Comparison of ENCODE assay signal across 23 mouse cellular contexts in genomic region chr13:111668016-111668415, GRCm38 (mm10). TPM values are rescaled to one million over a fixed set of nuclear protein-coding genes. Genes with fewer than 3 reads are reported as not detected.
DNase-seq lines count a peak whose midpoint lies in the region; ATAC-seq lines count a peak whose summit lies in the region.
"Had no signal": no experiment of that assay in that cellular context is flagged by ENCODE, and none has a peak within 500 bp of the region (broad histone marks: within the 10 kb centered on the region; RNA-seq: fewer than 3 reads in every experiment).

No protein-coding gene starts in this region.

- 86% methylated on average over 7 of the region's 7 CpGs for whole genome bisulfite sequencing in heart, embryonic 10.5 days

- no peaks in the 10 kb centered on the region for H3K27me3 ChIP-seq in heart, embryonic 10.5 days (ENCODE audit: insufficient read depth, poor library complexity, severe bottlenecking)
- H3K27me3 ChIP-seq: CH12.LX; embryonic facial prominence, embryonic 12.5 days; forebrain, embryonic 13.5 days; forebrain, embryonic 15.5 days had no signal

- DNase-seq in adrenal gland, adult (ENCODE audit: inconsistent age in 2 of 2, low spot score in 1 of 2): peak; percentile 9 to 60
- DNase-seq in adrenal gland, adult 8-10 months: no peak
- peak; percentile 7 for DNase-seq in heart, adult 11 months
- no peak for DNase-seq in heart, embryonic 10.5 days (ENCODE audit: low spot score)
- DNase-seq in ovary, adult 18-20 months (ENCODE audit: low spot score): peak; percentile 31
- no peak for DNase-seq in ovary, postnatal 36 days (ENCODE audit: low spot score)
- no peak for DNase-seq in c-Kit-positive CD71-positive TER-119-positive erythroid progenitor cells, embryonic 14.5 days (ENCODE audit: low spot score)
- DNase-seq: adrenal gland, postnatal 10 days; B cell, adult 2 months; cerebellum, adult 11-12 months; cerebellum, adult 2 months; cerebellum, adult 9-10 months; cerebellum, postnatal 10 days; cerebellum, postnatal 25 days; forebrain, postnatal 0 days had no signal

- 0 out of 2 replicates have a peak, but pooled peaks have one; percentile 26 for ATAC-seq in megakaryocyte-erythroid progenitor cell, adult 5-6 weeks (replicated peaks; ENCODE audit: low FRiP score, low TSS enrichment, poor library complexity, severe bottlenecking)
- ATAC-seq: CD4-positive, CD25-positive, alpha-beta regulatory T cell, adult 4 months; forebrain, embryonic 13.5 days; forebrain, embryonic 15.5 days; forebrain, postnatal 0 days had no signal

- H3K4me1 ChIP-seq in heart, embryonic 10.5 days: no peaks in the 10 kb centered on the region
- H3K4me1 ChIP-seq: embryonic facial prominence, embryonic 10.5 days; embryonic facial prominence, embryonic 12.5 days; forebrain, embryonic 13.5 days; forebrain, embryonic 15.5 days had no signal

- no peak overlapping the region for H3K4me3 ChIP-seq in heart, embryonic 10.5 days
- H3K4me3 ChIP-seq: embryonic facial prominence, embryonic 10.5 days; embryonic facial prominence, embryonic 12.5 days; forebrain, embryonic 13.5 days; forebrain, embryonic 15.5 days had no signal

- H3K27ac ChIP-seq in heart, embryonic 10.5 days: no peak overlapping the region
- H3K27ac ChIP-seq: embryonic facial prominence, embryonic 10.5 days; embryonic facial prominence, embryonic 12.5 days; forebrain, embryonic 13.5 days; forebrain, embryonic 15.5 days had no signal

- no peaks in the 10 kb centered on the region for H3K9me3 ChIP-seq in heart, embryonic 10.5 days
- H3K9me3 ChIP-seq: embryonic facial prominence, embryonic 10.5 days; embryonic facial prominence, embryonic 12.5 days; forebrain, embryonic 13.5 days; forebrain, embryonic 15.5 days; G1E had no signal

- no peaks in the 10 kb centered on the region for H3K36me3 ChIP-seq in heart, embryonic 10.5 days
- H3K36me3 ChIP-seq: embryonic facial prominence, embryonic 10.5 days; embryonic facial prominence, embryonic 12.5 days; forebrain, embryonic 15.5 days; G1E had no signal

RNA-seq across cellular contexts. Expression of gene Mier3, which starts 12.8 kb away (rescaled TPM):
- total RNA-seq in adrenal gland, adult 8-10 months (2022): 10 to 100 TPM; 35.1 to 49.7 (median 40.7) TPM
- 14.4 and 15.5 TPM in 2 replicates for polyA plus RNA-seq in heart, embryonic 10.5 days (2016; fragmentation: Nextera tagmentation; extraction: Ambion mirVana)
- total RNA-seq in megakaryocyte-erythroid progenitor cell, adult 5-6 weeks (2014; fragmentation: Nextera tagmentation): 45.5 and 50.6 TPM in 2 replicates
- 50.5 and 51.0 TPM in 2 replicates for total RNA-seq in megakaryocyte-erythroid progenitor cell, adult 5-6 weeks (2017)

Comparison
In these comparisons a context has a peak if more than half of its experiments do, and no peak if none do; other contexts are left out.
1. DNase-seq: peak in adrenal gland, adult (2 of 2), heart, adult 11 months (single experiment) and ovary, adult 18-20 months (single experiment); none in adrenal gland, adult 8-10 months (single experiment), heart, embryonic 10.5 days (single experiment), ovary, postnatal 36 days (single experiment) and c-Kit-positive CD71-positive TER-119-positive erythroid progenitor cells, embryonic 14.5 days (single experiment).